Mouse (Mus musculus): ENCODE results near the gene Gm20388.

Gm20388 gene

DNA sequence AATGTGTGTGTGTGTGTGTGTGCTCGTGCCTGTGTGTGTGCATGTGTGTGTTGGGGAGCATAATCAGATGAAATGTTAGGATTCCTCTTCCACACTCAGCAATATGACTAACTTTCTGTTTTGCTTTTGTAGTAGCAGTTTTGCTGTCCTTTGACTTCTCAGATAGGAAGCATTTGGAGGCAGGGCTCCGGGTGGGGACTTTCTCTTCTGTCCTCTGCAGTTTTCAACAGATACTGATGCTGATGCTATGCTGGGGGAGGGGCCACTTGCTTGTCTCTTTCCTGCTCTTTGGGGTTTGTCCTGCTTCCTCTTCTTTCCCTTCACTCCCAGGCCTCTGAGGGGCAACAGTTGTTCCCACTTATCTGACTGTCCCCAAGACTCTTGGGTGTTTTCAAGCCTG lies 4319.2 kb downstream of the Gm20388 start:
- in situ Hi-C loops (cut with MboI, MseI) = no loop called here

DNA sequence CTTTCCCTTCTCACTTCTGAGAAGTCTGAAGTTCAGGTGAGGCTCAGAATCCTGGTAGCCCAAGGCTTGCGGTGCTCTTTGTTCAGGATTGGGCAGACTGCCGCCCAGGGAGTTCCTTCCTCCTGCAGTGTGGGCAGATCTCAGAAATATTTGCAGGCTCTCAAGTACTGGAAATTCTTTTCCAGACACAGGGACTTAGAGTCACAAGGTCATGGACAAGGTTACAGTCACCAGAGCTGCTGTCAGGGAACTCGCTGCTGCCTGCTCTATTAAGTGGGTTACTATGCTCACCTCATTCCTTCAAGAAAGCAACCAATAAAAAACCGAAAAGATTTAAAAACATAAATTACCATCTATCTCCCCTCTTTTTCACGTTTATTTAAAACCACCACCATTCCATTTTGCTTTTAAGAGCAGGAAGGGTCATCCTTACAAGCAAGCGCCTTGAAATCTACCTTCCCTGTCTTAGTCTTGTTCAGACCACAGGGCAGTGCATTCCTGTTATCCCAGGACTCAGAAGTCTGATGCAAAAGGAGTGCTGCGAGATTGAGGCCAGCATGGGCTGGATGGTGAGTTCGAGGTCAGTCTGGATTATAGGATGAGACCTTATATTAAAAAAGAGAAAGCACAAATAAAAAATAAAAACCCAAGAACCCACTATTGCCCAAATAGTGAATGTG lies 4320.0 kb downstream of the Gm20388 start:
- in situ Hi-C loops (cut with MboI, MseI) = no loop called here

DNA sequence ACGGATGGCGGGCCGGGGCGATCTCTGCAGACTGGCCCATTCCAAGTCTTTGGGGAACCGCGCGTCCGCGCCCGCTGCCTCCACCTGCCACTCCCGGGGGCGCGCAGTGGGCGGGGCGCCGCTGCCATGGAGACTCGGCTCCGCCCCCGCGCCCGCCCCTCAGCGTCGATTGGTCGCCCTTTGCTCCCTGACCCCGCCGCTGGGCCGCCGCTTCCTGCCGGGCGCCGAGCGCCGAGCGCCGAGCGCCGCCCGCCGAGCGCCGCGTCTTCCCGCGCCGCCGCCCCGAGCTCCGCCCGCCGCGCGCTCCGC lies 4320.5 kb downstream of the Gm20388 start, which contains the start of gene Galnt2:
Galnt2 (plus strand) TSS at position 216 of the 309 bp plus-strand sequence.
- in situ Hi-C loops (cut with MboI, MseI) = no loop called here

DNA sequence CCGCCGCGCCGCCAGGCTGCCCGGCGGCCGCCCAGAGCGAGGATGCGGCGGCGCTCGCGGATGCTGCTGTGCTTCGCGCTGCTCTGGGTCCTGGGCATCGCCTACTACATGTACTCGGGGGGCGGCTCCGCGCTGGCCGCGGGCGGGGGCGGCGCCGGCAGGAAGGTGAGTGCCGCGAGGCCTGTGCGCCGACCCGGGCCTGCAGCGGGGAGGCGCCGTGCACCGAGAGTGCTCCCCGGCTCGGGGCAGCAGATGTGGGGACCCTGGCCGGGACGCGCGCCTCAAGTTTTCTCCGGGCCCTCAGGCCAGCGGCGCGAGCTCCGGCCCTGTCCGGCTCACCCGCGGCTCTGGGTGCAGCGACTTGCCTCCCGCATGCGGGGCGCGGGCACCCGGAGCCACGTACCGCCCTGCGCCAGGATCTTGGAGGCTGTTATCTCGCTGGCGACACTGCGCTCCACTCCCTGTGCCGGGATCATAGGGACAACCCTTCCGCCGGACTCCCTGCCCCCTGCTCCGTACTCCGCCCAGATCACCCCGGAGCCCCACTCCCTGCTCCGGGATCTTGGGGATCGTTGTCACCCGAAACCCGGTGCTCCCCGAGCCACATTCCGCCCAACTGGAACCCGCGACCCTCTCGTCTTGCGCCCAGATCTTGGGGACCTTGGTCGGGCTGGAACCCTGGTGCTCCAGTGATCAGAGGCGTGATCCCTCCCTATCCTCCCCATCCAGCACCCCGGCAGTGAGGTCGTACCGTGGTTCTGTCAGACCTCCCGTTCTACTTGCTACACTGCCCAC lies 4321.0 kb downstream of the Gm20388 start:
- in situ Hi-C loops (cut with MboI, MseI) = no loop called here

DNA sequence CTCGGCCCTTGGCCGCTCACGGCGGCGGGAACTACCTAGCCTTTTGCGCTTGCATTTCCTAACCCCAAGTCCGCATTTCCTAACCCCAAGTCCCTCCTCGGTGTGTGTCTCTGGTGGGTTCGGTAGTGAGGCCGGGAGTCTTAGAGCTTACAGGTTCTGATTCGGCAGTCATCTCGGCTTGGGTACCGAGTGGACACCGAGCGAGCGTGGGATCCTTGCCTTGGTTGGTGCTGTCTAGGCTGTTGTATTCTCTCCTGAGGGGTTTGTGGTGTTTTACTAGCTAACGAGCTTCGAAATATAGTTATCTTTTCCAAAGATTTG lies 4321.6 kb downstream of the Gm20388 start:
- in situ Hi-C loops (cut with MboI, MseI) = no loop called here

- in situ Hi-C loops (cut with MboI, MseI) = no loop called here
Measured at GRCm38 (mm10) chr8:124234496-124234895, 4323.9 kb downstream of the Gm20388 start.

DNA sequence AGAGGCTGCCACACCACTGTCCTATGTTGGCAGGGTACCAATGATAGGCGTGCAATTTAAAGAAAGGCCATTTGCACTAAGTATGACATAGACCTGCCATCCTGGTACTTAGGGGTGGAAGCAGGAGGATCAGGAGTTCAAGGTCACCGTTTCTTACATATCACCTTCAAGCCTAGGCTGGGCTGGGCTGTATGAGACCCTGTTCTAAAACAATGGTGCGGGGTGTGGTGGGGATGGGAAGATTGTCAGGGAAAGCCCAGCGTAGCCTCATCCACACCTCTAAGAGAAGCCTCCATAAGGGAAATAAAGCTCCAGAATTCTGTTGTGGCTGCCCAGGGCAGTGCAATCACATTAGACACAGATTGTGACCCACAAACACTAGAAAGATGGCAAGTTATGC lies 4324.9 kb downstream of the Gm20388 start:
- in situ Hi-C loops (cut with MboI, MseI) = no loop called here

DNA sequence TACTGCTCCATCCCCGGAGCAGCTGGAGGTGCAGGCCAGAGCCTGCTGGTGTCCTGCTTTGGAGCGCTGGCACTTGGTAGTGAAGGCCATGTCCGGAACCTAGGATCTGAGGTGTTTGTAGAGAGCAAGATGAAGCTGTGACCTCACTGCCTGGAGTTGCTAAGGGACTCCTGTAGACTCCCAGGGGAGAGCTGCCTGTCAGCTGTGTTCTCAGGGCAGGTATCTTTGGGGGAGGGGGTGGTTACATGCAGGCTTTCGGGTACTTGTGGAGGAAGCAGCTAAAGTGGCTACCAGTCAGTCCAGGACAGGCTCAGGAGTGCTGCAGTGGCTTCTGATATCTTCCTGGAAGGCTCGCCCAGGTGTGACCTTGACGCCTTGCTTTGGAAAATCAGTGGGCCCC lies 4328.7 kb downstream of the Gm20388 start:
- in situ Hi-C loops (cut with MboI, MseI) = no loop called here

DNA sequence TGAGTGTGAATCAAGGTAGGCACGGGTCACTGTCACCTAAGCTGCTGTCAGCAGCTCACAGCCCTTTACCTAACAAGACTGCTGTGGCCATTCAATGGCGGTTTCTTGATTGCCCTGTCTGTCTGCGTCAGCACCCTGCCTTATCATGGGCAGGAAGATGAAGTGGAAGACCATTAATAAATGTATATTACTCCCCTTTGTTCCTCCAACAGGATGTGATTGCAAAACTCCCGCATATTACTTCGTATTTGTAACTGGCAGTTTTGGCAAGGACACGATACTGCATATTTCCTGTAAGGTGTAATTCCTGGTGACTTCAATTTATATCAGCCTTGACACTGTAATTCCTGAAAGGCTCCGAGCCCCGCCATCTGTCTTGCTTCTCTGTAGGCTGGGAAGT lies 4330.3 kb downstream of the Gm20388 start:
- in situ Hi-C loops (cut with MboI, MseI) = no loop called here

GRCm38 (mm10) chr8:124242208-124242607 lies 4331.6 kb downstream of the Gm20388 start:
- in situ Hi-C loops (cut with MboI, MseI) = no loop called here

DNA sequence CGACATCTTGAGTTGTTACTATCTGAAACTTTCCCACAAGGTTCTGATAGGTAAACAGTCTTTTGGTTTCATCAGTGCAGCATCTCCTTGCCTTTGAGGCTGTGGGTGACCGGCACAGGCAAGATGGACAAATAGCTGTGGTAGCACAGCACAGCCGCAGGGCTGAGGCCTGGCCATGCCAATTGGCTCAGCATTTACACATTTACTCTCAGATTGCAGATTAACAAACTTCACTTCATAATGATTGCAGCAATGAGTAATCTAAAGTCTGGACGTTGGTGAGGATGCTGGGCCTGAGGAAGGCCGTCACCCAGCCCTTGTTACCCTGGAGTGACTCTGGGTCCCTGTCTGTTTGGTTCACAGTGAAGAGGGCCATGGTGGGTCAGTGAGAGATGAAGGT lies 4332.3 kb downstream of the Gm20388 start:
- in situ Hi-C loops (cut with MboI, MseI) = no loop called here

DNA sequence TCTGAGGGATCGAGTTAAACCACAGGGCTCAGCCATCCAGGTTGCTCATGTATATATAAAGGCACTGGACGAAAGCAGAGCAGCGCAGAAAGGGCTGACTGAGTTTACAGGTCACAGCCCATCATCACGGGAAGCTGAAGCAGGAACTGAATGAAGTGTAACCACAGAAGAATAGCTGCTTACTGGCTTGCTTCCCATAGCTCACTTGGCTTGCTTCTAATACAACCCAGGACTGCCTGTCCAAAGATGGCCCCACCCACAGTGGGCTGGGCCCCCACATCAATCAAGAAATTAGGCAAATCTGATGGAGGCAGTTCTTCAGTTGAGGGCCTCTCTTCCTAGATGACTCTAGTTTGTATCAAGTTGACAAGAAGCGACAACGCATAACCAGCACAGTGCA lies 4336.9 kb downstream of the Gm20388 start:
- in situ Hi-C loops (cut with MboI, MseI) = no loop called here

DNA sequence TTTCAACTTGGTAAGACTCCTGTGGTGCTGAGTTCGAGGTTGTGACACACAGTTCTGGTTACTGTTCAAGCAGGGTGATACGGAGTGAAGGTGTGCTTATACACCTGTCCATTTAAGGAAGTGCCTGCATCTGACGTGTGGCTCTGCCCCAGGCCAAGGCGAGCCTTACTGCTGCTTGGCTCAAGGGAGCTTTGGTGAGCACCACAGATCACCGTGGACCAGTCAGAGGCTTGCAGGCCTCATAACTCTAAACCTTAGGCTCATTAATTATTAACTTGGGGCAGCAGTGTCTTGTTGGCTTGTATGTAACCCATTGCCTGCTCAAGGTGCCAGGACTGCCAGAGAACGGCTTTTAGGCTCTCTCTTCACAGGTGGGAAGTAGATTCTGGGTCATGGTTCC lies 4338.0 kb downstream of the Gm20388 start:
- in situ Hi-C loops (cut with MboI, MseI) = no loop called here

DNA sequence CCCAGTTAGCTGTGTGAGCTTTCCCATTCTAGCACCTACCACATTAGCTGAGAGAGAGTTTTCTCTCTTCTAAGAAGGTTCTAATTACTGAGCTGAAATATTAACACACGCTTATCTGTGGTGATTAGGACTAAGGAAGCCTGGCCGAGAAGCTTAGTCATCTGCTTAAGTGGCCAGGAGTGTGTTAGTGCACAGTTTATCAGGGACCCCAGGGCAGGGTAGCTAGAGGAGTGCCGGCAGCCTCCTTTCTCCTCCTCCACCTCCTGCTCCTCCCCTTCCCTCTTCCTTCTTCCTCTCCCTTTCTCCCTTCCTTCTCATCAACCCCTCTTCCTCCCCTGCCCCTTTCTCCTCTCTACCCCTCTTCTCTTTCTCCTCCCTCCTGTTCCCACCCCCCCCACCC lies 4339.6 kb downstream of the Gm20388 start:
- in situ Hi-C loops (cut with MboI, MseI) = no loop called here

DNA sequence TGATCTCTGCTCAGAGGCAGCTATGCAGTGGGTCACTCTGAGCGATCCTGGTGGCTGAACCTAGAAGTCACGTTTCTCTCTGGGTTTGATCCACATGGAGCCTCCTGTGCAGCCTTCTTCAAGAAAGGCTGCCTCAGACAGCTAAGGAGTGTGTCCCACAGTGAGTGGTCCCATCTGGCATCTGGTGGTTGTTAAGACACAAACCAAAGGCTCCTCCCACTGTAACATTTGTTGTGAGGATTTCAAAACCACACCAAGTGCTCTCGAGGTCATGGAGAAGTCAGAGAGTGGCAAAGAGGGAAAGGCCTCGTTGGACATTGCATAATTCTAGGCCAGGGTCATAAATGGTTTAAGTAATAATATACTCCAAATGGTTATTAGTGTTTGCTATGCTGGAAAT lies 4340.1 kb downstream of the Gm20388 start:
- in situ Hi-C loops (cut with MboI, MseI) = no loop called here

GRCm38 (mm10) chr8:124252533-124252950 lies 4341.9 kb downstream of the Gm20388 start:
- in situ Hi-C loops (cut with MboI, MseI) = no loop called here

- in situ Hi-C loops (cut with MboI, MseI) = no loop called here
Measured at GRCm38 (mm10) chr8:124253939-124254338, 4343.3 kb downstream of the Gm20388 start.

- in situ Hi-C loops (cut with MboI, MseI) = no loop called here
Measured at GRCm38 (mm10) chr8:124256841-124257240, 4346.2 kb downstream of the Gm20388 start.

- in situ Hi-C loops (cut with MboI, MseI) = no loop called here
Measured at GRCm38 (mm10) chr8:124257363-124257762, 4346.7 kb downstream of the Gm20388 start.

- in situ Hi-C loops (cut with MboI, MseI) = no loop called here
Measured at GRCm38 (mm10) chr8:124259146-124259545, 4348.5 kb downstream of the Gm20388 start.

DNA sequence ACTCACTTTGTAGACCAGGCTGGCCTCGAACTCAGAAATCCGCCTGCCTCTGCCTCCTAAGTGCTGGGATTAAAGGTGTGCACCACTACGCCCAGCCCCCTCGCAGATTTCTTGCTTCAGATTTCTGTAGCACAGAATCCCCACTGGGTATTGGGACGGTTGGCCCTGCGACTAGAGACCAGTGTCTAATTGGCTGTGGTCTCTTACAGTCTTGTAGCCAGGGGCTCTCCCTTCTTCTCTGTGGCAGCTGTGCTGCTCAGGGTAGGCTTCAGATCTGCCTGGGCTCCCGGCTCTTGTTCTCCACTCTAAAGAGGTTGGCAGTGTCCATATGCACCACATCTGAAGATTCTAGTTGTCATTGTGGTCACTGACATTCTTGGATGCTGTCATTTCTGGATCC lies 4349.3 kb downstream of the Gm20388 start:
- in situ Hi-C loops (cut with MboI, MseI) = no loop called here

DNA sequence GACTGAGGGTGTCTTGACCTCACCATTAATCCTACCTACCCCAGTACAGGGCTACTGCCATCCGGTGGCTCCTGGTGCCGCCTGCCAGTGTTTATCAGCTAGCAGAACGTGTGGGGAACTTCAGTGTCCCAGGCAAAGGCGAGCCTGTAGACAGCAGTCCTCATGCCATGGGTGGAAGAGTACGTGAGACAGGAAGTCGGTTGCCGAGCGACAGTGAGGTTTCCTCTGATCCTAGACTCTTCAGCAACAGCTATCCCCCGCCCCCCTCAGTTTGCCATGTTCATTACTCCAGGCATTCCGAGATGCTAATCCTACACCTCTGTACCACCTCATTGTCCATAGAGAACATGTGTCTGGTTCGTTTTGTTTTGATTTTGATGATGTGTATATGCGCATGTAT lies 4349.7 kb downstream of the Gm20388 start:
- in situ Hi-C loops (cut with MboI, MseI) = no loop called here

DNA sequence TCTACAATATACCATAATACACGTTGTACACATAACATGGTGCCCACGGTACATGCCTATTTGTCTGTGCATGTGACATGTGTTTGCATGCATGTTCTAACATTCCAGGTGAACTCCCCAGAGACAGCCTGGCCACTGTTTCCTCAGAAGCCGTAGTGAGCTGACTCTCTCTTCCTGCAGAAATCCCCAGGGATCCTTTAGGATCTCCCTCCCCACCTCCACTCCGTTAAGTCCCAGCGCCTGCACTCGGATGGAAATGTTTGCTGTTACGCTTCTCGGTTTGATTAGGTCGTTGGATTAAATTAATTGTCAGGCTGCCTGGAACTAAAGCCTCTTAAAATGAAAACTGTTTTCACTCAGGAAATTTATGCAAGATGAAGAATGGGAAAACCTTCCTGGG lies 4352.4 kb downstream of the Gm20388 start:
- in situ Hi-C loops (cut with MboI, MseI) = no loop called here

DNA sequence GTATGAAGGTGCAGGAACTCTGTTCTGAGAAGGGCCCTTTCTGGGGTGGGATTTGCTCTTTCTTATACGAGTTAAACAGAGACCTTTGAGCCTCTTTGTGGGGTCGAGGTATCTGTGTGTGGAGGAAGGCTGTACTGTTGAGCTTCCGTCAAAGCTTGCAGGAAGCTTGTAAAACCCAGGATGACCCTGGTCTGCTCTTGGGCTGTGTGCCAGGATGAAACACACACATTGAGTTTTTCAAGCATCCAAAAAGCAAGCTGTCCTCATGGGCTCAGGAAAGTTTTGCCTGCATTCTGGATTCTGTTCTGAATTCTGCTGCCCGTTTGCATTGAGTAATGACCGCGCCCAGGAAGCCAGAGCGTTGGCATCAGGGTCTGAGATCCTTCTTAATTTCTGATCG lies 4353.4 kb downstream of the Gm20388 start:
- in situ Hi-C loops (cut with MboI, MseI) = no loop called here

Data from T-helper 1 cell (primary cell).